Mouse (Mus musculus): ENCODE data around the gene Prss36. TPM values are rescaled to one million over a fixed set of nuclear protein-coding genes. Genes with fewer than 3 reads are reported as not detected.

Gene Prss36
- total RNA-seq, 1 experiment from 2014 or later = 13.1 TPM

- DNase-seq = peak; percentile 97
These were observed 11.3 kb downstream of the Prss36 start for GRCm38 (mm10) chr7:127935028-127935722.

DNA sequence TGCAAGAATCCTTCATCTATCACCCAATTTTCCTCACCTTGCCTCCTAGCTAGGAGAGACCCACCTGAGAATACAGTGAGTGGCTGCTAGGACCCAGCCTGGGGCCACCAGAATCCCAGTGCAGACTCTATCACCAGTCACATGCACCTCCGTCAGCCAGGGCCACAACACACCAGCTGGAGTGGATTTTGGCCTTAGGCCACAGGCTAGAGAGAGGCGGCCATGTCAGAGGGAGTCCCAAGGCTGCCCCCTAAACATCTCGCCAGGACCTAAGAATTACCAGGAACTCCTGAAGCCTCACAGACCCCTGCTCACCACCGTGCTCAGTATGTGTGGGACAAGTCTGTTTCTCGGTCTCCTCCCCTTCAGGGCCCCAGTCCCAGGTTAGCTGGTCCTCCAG lies 12.4 kb downstream of the Prss36 start:
- no peak for DNase-seq

DNA sequence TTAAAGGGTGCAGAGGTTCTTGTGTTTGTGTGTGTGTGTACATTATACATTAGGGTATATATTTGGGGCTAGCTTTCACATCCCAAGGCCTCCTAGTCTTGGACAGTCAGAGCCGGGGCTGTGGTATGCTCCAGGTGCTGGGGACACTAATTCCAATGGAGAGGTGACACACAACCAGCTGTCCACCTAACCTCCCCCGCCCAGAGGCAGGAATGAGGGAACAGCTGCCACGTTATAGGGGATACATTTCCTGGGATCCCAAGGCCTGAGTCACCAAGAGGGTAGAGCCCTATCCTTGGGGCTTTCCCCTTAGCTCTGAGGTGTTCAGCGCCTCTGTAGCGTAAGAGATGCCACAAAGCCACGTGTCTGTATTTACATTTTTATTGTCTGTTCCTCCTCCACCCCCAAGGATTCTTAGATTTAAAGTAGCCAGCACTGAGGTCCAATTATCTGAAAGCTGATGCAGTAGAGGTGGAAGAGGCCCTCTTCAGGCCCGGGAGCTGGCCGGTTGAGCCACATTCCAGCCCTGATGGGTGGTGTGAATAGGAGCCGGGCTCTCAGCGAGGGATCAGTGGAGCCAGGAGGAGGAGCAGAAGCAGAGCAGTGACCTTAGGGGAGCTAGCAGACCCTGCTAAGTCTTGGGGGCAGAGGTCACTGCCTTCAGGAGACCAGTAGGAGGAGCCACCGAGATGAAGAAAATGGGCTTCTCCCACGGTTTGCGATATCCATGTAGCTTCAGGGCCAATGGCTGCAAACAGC lies 14.1 kb downstream of the Prss36 start:
- no peak for DNase-seq

- peak; percentile 74 for DNase-seq
These were observed 15.0 kb downstream of the Prss36 start for GRCm38 (mm10) chr7:127931351-127932135.

DNA sequence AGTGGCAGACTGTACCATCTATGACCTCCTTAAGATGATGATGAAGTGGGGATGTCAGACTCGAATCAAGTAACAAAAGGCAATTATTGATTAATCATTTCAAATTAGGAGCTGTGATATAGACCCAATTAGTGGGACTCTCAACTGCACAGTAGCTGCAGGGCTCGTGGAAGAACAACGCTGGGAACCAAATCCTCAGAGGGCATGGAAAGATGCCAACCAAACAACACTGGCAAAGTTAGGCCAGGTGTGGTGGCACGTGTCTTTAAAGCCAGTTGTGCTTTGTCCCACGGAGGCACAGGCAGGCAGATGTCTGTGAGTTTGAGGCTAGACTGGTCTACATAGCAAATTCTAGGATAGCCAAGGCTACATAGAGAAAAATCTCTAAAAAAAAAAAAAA lies 15.9 kb downstream of the Prss36 start:
- DNase-seq = no peak

DNA sequence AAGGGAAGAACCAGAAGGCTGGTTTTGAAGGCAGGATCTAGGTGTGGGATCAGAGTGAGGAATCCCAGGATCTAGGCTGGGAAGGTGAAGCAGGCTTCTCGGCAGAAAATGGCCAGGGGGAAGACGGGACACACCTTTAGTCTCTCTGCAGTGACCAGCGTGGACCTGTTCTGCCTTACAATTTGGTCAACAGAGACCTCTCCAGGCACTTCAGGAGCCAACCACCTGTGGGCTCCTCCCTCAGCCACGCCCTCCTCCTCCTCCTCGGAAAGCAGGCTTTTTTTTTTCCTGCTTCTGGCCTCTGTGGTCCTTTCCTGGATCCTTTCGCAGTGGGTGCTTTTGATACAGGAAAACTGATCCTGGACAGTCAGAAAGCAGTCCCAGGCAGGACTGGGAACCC lies 16.6 kb downstream of the Prss36 start, which contains the start of gene Prss8:
TSS of gene Prss8 (minus strand) at position 182 of the 400 bp plus-strand sequence.
- no peak for DNase-seq

DNA sequence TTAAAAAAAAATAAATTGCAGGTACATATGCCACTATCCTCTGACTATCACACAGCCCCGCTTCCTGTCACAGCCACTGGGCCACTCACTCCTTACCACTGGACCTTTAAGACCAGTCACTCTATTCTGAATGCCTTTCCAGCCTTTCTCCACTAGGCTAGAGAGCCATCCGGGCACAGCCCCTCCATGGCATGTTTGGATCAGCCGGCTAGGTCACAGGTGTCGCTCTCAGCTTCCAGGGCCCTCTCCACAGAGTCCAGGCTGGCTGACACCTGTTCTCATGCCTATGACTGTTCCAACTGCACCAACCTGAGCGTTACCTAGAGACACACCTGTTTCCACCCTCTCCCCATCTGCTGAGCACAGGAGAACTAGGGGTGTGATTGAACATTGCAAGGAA lies 17.9 kb downstream of the Prss36 start:
- DNase-seq = no peak

- DNase-seq = no peak
These were observed 18.8 kb downstream of the Prss36 start for GRCm38 (mm10) chr7:127927726-127928125.

- DNase-seq = no peak
These were observed 19.7 kb downstream of the Prss36 start for GRCm38 (mm10) chr7:127926846-127927245.

DNA sequence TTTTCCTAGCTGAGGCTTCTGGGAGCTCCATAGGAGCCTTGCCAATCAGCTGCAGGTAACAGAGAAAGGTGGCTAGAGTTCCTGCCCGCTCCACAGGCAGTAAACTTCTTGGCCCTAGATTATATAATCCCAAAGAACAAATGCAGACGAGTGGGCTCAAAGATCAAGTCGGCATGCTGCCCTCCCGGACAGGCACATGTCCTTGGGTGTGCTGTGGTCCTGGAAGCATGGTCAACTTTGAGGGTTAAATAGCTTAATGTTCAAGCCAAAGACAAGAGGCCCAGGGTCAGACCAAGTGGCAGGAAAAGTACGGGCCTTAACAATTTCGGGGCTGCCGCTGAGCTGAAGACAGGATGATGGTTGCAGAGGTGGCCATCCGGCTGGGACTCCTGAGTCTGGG lies 20.5 kb downstream of the Prss36 start:
- no peak for DNase-seq

DNA sequence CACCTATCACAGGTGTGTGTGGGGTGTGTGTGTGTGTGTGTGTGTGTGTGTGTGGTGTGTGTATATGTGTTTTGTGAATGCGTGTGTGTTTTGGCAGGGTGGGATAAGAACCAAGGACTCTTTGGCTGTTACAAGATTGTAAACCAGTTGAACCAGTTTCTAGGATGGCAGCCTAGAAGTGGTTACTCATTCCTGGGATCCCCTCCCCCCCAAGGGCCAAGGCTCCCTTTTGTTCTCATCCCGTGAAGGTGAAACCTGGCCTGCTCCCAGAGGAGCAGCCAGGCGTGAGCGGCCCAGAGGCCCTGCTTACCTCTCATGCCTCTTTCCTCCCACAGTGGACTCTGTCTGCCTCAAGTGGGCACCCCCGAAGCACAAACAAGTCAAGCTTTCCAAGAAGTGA lies 21.3 kb downstream of the Prss36 start:
- no peak for DNase-seq

- no peak for DNase-seq
These were observed 22.8 kb downstream of the Prss36 start for GRCm38 (mm10) chr7:127923714-127924113.

- no peak for DNase-seq
These were observed 23.9 kb downstream of the Prss36 start for GRCm38 (mm10) chr7:127922451-127923275.

- DNase-seq = peak; percentile 57
These were observed 25.0 kb downstream of the Prss36 start for GRCm38 (mm10) chr7:127921516-127921915.

GRCm38 (mm10) chr7:127919290-127919689 lies 27.2 kb downstream of the Prss36 start:
- peak; percentile 50 for DNase-seq

DNA sequence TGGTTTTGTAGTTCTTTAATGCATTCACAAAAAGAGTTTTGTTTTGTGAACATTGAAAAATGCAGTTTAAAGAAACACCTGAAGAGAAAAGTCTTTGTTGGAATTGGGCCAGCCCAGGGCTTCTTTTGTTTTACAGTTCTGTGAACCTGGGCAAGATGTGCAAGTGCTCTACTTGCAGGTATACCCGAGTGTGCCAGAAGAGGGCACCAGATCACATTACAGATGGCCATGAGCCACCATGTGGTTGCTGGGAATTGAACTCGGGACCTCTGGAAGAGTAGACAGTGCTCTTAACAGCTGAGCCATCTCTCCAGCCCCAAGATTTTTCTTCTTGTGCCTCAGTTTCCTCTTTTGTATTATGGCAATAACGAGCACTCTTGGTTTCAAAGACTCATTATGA lies 28.3 kb downstream of the Prss36 start:
- peak; percentile 69 for DNase-seq

- no peak for DNase-seq
These were observed 31.2 kb downstream of the Prss36 start for GRCm38 (mm10) chr7:127915293-127915692.

GRCm38 (mm10) chr7:127912938-127913337 lies 33.6 kb downstream of the Prss36 start:
- DNase-seq = no peak

DNA sequence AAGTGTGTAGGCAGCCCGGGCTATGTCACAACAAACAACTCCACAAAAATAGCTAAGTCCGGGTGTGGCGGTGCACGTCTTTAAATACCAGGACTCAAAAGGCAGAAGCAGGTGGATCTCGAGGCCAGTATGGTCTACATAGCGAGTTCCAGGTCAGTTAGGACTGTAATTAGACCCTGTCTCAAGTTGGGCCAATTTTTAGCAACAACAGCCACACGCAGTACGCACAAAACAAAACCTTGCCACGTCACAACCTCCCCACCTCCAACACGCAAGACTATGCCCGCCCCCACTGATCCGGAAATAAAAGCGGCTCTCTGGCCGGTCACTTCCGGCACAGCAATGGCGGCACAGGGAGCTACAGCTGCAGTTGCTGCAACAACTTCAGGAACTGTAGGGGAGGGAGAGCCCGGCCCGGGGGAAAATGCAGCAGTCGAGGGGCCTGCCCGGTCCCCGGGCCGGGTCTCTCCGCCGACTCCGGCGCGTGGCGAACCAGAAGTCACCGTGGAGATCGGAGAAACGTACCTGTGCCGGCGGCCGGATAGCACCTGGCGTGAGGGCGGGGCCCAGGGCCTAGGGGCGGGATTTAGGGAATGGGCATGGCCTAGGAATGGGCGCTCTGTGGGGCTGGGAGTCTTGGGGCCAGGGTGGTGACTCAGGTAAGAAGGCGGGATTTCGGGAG lies 34.2 kb downstream of the Prss36 start, which contains the start of gene Kat8:
TSS of gene Kat8 (plus strand) at position 327 of the 682 bp plus-strand sequence.
- DNase-seq = peak; percentile 94

DNA sequence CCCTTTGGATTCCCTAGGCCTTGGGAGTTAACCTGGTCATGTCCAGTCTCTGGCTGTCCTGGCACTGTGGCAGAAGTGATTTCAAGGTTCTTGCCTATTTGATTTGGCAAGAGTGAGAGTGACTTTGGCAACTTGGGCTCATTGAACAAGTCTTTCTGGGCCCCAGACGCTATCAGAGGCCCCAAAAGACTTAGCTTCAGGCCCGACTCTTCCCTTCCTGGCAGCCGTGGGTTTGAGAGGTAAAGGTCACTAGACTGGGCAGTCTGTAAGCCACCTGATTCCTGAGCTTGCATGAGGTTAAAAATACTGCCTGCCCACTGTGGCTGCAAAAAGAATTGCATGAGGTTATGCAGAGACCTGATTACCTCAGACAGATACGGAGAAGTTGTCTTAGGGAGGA lies 37.9 kb downstream of the Prss36 start:
- peak; percentile 64 for DNase-seq

DNA sequence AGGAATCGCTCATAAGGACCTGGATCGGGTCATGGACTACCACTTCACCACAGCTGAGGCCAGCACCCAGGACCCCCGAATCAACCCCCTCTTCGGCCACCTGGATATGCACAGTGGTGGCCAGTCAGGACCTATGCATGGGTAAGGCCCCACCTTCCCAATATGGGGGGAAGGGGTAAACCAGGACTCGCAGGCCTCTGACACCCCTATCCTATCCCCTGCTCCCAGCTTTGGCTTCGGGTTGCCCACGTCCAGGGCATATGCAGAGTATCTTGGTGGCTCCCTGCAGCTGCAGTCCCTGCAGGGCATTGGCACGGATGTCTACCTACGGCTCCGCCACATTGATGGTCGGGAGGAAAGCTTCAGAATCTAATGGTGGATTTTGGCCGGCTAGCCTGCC lies 38.6 kb downstream of the Prss36 start:
- DNase-seq = no peak

All from adrenal gland, postnatal 14 days (tissue).